Mouse (Mus musculus) liver, embryonic 12.5 days (tissue): ENCODE measurements around the gene Pfn4. TPM values are rescaled to one million over a fixed set of nuclear protein-coding genes. Genes with fewer than 3 reads are reported as not detected.
"Not testable (repeated sequence)": the region's sequence is repeated elsewhere in the genome, so short reads cannot be mapped to it uniquely, and the experiment has no call there.

Experiments
- ATAC-seq: fragments of 200-750 bp; cut with Nextera tagmentation; 2 replicates; pipeline ENCODE4 v1.8.0; 2017; ENCODE audit warnings: moderate number of reproducible peaks, mild to moderate bottlenecking, moderate library complexity
- H3K27ac ChIP-seq: fragments of 300-500 bp; sonication (generic); 2 replicates; pipeline ENCODE4 v1.5.1; 2016; ENCODE audit warnings: mild to moderate bottlenecking
- H3K27me3 ChIP-seq: fragments of 300-500 bp; sonication (generic); replicated peaks from 2 replicates; pipeline ENCODE4 v1.6.1; 2016; ENCODE audit warnings: mild to moderate bottlenecking, moderate library complexity
- H3K36me3 ChIP-seq: fragments of 300-500 bp; sonication (generic); 2 replicates; pipeline ENCODE4 v1.6.1; 2016; ENCODE audit warnings: mild to moderate bottlenecking, moderate library complexity
- H3K4me1 ChIP-seq: fragments of 300-500 bp; sonication (generic); 2 replicates; pipeline ENCODE4 v1.6.1; 2016
- H3K4me2 ChIP-seq: fragments of 300-500 bp; sonication (generic); 2 replicates; pipeline ENCODE4 v1.6.1; 2016; ENCODE audit warnings: mild to moderate bottlenecking, moderate library complexity
- H3K4me3 ChIP-seq: fragments of 300-500 bp; sonication (generic); 2 replicates; pipeline ENCODE4 v1.5.1; 2016; ENCODE audit warnings: mild to moderate bottlenecking, moderate library complexity
- H3K9ac ChIP-seq: fragments of 300-500 bp; sonication (generic); 2 replicates; pipeline ENCODE4 v1.6.1; 2016; ENCODE audit warnings: mild to moderate bottlenecking, moderate library complexity
- H3K9me3 ChIP-seq: fragments of 300-500 bp; sonication (generic); replicated peaks from 2 replicates; pipeline ENCODE4 v1.6.1; 2016; ENCODE audit warnings: mild to moderate bottlenecking, moderate library complexity
- WGBS: fragments of 180-500 bp; shearing (Covaris S2); methylation state at CpG from one replicate; pipeline ENCODE4 v1.1.7; 2016; ENCODE audit not compliant: insufficient replicate concordance; 5-methylcytosine and 5-hydroxymethylcytosine counted together
- polyA plus RNA-seq: library from polyadenylated mRNA; unstranded; fragments of >200 nt; fragmentation: Nextera tagmentation; extraction: Ambion mirVana; gene quantifications from 2 replicates; pipeline ENCODE4 v1.2.1, GENCODE M21; 2016

Pfn4 gene
- polyA plus RNA-seq: 1.7 and 1.8 TPM in 2 replicates

DNA sequence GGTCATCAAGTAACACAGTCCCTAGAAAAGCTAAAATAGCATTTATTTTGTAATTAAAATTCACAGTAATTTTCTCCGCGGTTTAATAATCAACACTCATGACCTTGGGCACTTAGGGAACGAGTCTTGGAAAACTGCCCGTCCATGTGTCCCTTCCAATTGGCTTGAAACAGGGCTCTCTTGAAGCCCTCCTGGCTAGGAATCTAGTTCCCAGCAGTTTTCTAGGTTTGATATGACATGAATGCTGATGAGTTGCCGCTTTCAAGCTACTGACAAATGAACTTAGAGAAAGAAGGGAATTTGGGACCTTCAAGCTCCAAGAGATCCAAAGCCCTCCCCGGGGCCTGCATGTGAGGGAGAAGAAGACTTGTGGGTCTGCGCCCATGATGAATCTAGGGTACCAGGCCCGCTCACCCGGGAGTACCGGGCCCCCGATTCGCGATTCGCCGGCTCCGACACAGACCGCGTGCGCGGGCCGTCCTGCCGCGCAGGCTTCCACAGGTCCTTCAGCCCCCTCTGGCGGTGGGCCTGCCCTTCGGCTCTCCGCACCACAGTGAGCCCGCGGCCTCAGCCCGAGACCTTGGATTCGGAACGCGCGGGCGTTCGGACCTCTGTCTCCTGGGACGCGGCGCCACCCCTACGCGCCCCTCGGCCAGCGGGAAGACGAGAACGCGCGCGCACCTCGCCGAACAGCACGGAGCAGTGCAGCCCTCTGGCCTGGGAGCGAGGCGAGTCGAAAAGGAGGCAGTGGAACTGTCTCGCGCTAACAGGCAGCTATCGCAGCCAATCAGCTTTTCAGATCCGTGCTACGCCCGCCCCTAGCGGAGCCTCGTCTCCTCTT lies at the start of gene Pfn4, which contains the start of gene Fam228b:
Gene Pfn4, plus strand, starts transcription at position 531 of the 841 bp plus-strand sequence.
Gene Fam228b, minus strand, starts transcription at position 776 of the 841 bp plus-strand sequence.
- peak within 1 kb of the TSS; percentile 73 for H3K4me3 ChIP-seq
- H3K4me2 ChIP-seq: peak within 1 kb of the TSS; percentile 73
- ATAC-seq: peak; percentile 98
- no peaks in the 10 kb centered on the region for H3K27me3 ChIP-seq
- H3K4me1 ChIP-seq: peaks cover 10% of the 10 kb centered on the region
- H3K9me3 ChIP-seq: no peaks in the 10 kb centered on the region
- WGBS: 3% methylated on average over 61 of the region's 61 CpGs
- peak within 1 kb of the TSS; percentile 85 for H3K9ac ChIP-seq
- no peaks in the 10 kb centered on the region for H3K36me3 ChIP-seq
- peak within 1 kb of the TSS; percentile 84 for H3K27ac ChIP-seq

DNA sequence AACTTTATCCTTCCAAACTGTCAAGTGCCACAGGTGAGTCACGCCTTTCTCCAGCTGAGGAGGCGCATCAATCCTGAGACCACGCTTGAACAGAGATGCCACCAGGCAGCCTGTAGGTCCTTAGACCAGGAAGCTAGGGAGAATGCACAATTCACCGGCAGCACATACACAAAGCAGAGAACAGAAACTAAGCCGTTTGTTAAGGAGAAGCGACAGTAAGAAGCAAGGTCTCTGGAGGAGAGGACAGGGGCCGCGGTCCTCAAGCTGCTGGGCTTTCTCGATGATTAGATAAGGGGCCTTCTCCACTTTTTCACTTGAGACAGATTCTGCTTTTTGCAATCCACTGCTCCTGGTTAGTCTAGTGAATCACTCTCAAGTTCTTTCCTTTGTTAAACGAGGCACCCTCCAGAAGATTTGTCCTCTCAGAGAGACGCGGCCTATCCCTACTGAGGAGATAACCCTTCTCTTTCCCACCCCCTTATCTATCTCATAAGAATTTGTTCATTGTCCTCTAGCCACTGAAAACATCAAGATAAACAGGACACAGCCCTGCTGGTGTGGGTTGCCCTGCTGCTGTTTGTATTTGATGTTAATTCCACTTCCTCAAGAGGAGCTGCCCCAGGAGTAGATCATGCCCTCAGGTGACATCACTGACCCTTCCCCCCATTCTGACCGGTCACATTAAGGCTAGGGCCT lies 49.6 kb upstream of the Pfn4 start:
- WGBS: 23% methylated on average over 13 of the region's 13 CpGs
- peak overlapping the region; percentile 45 for H3K9ac ChIP-seq
- peak; percentile 10 for ATAC-seq
- H3K27ac ChIP-seq: peak overlapping the region; percentile 76
- H3K36me3 ChIP-seq: no peaks in the 10 kb centered on the region
- 0 out of 2 replicates have a peak, but pooled peaks cover 3% of the 10 kb centered on the region for H3K27me3 ChIP-seq
- no peaks in the 10 kb centered on the region for H3K9me3 ChIP-seq
- H3K4me2 ChIP-seq: peak overlapping the region; percentile 66
- H3K4me3 ChIP-seq: peak overlapping the region; percentile 46
- peaks cover 65% of the 10 kb centered on the region for H3K4me1 ChIP-seq

DNA sequence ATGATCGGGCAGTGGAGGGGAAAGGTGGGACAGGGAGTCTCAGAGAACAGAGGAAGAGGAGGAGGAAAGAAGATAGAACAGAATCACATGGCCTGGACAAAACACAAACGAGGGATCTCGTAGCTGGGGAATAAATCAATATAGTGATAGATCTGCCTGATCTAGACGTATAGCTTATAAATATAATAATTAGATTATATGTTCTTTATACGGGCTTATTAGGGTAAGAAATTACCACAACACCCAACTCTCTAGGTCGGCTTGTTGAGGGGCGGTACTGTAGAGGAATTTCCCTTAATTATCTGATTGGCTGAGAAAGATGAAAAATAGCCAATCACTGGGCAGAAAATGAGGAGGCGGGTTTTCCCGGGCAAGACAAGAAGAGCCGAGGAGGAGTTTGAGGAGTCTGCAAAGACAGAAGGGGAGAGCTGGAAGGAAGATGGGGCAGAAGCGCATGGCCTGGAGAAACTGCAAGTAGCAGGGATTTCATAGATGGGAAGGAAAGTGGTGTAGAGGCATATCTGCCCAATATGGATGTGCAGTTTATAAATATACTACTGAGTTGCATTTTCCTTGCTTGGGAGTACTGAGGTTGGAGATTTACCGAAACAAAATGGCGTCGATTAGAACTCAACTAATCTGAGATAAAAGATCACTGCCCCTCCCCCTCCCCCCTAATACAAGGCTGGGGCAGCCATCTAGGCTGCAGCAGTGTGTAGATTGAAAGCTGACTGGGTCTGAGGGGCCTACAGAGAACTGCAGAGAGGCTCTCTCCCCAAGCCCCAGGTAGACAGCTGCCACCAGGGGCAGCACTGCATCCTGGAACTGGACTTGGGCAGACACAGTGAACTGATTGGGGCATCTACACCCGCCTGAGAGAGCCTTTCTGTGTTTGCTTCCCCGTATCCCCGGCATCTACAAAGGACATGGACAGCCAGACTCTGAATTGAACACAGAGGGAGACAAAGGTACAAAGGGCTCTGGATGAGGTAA lies 48.8 kb upstream of the Pfn4 start:
- H3K9ac ChIP-seq: peak overlapping the region; percentile 45
- 0 out of 2 replicates have a peak, but pooled peaks cover 3% of the 10 kb centered on the region for H3K27me3 ChIP-seq
- peak overlapping the region; percentile 46 for H3K4me3 ChIP-seq
- peak overlapping the region; percentile 76 for H3K27ac ChIP-seq
- no peaks in the 10 kb centered on the region for H3K9me3 ChIP-seq
- peak; percentile 74 for ATAC-seq
- no peaks in the 10 kb centered on the region for H3K36me3 ChIP-seq
- peaks cover 56% of the 10 kb centered on the region for H3K4me1 ChIP-seq
- WGBS: 43% methylated on average over 17 of the region's 17 CpGs
- H3K4me2 ChIP-seq: peak overlapping the region; percentile 66

DNA sequence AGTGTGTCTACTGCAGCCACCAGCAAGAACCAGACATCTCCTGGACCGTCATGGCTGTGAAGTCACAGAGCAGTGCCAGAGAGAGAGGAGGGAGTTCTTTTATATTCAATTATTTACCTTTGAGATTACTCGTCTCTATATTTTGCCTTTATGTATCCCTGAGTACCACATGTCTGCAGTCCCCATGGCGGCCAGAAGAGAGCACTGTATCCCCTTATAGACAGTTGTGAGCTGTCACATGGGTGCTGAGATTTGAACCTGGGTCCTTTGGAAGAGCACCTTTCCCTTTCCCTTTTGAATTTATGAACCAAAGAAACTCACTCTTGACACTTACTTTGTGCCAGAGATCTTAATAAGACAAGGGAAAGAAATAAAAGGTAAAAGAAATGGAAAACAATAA lies 39.7 kb upstream of the Pfn4 start:
- no peaks in the 10 kb centered on the region for H3K4me1 ChIP-seq
- WGBS: 77% methylated on average over 3 of the region's 3 CpGs
- no peak for ATAC-seq
- H3K36me3 ChIP-seq: no peaks in the 10 kb centered on the region
- H3K27ac ChIP-seq: no peak overlapping the region
- no peaks in the 10 kb centered on the region for H3K9me3 ChIP-seq
- H3K9ac ChIP-seq: no peak overlapping the region
- H3K4me3 ChIP-seq: no peak overlapping the region
- H3K27me3 ChIP-seq: 0 out of 2 replicates have a peak, but pooled peaks cover 6% of the 10 kb centered on the region
- no peak overlapping the region for H3K4me2 ChIP-seq

DNA sequence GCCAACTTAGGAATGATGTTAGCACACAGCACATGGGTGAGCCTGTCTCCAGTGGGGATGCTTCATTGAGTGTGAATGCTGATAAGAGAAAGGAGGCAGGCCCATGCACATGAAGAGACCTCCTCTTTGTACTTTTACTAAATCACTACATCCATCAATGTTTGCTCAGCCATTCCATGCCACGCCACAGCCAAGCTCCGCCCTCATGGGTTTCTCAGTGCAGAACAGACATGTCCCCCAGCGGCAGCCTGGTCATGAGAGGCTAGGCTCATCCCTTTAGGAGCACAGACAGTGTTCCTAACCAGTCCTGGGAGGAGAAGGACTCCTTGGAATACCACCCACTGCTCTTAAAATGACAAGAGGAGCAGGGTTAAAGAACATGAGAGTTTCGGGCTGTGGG lies 37.2 kb upstream of the Pfn4 start:
- WGBS: 72% methylated on average over 4 of the region's 4 CpGs
- H3K36me3 ChIP-seq: no peaks in the 10 kb centered on the region
- ATAC-seq: no peak

DNA sequence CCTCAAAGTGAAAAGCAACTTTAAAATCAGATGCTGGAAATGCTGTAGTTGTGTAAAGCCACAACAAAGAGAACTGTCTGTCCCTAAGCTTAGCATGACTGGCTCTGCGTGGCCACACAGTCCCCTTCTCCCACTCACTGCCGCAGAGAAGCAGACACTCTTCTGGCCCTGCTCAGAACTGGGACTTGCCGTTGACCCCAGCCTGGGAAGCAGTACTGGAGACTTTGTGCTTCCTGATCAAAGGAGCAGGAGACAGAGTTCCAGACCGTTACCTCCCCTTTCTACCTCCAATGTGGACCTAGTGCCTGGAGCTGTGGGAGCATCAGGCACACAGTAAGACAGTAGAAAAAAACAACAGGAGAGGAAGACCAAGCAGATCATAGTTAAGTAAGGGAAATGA lies 36.5 kb upstream of the Pfn4 start:
- H3K4me2 ChIP-seq: no peak overlapping the region
- 65% methylated on average over 4 of the region's 4 CpGs for WGBS
- no peak overlapping the region for H3K9ac ChIP-seq
- H3K27me3 ChIP-seq: peaks cover 11% of the 10 kb centered on the region; the same call in 1 of the 2 replicates
- H3K4me1 ChIP-seq: no peaks in the 10 kb centered on the region
- H3K4me3 ChIP-seq: no peak overlapping the region
- no peak for ATAC-seq
- H3K27ac ChIP-seq: no peak overlapping the region
- no peaks in the 10 kb centered on the region for H3K9me3 ChIP-seq
- H3K36me3 ChIP-seq: no peaks in the 10 kb centered on the region

More for the DNA sequence above, 37.2 kb upstream of the Pfn4 start:
- H3K4me1 ChIP-seq: no peaks in the 10 kb centered on the region
- no peak overlapping the region for H3K27ac ChIP-seq
- H3K27me3 ChIP-seq: peaks cover 11% of the 10 kb centered on the region; the same call in 1 of the 2 replicates
- no peaks in the 10 kb centered on the region for H3K9me3 ChIP-seq
- H3K4me3 ChIP-seq: no peak overlapping the region
- no peak overlapping the region for H3K4me2 ChIP-seq
- no peak overlapping the region for H3K9ac ChIP-seq

DNA sequence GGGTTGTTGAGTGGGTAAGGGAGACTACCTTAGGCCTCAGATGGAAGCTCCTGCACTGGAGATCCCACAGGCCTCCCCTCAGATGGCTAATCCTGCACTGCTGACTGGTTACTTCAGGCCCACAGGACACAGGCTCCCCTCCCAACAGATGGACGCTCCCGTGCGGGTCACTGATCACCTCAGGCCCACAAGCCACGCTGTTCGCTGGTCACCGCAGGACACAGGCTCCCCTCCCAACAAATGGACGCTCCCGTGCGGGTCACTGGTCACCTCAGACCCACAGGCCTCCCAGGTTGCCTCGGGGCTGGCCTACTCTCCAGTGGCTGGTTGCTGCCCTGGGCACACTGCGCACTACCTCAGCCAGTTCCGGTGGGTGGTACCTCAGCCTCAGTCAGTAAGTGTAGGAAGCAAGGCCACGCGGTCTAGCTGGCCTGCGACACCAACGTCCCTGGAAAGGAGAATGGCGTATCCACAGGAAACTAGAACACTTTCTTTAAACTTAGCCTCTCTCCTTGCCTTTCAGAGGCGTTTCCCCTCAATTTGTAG lies 30.7 kb upstream of the Pfn4 start, which contains the start of gene Fam228a:
Gene Fam228a, minus strand, starts transcription at position 400 of the 546 bp plus-strand sequence.
- 87% methylated on average over 18 of the region's 18 CpGs for WGBS
- no peaks in the 10 kb centered on the region for H3K36me3 ChIP-seq

DNA sequence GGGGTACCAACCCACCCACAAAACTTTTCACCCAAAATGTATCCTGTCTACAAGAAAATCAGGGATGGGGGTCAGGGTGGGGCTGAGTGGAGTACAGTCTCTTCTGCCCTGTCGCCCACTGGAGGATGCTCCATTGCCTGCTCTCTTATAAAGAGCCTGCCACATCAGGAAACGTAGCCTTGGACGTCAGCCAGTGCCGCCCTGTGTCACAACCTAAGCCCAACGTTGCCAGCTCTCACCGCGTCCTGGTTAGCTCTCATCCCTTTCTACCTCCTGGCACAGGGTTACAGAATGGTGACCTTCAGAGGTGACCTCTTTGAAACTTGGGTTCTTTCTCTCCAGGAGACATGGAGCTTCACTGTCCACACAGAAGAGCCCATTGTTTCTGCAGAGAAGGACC lies 28.0 kb upstream of the Pfn4 start:
- H3K27ac ChIP-seq: no peak overlapping the region
- no peak overlapping the region for H3K4me3 ChIP-seq
- H3K27me3 ChIP-seq: no peaks in the 10 kb centered on the region
- no peaks in the 10 kb centered on the region for H3K4me1 ChIP-seq
- ATAC-seq: no peak
- no peak overlapping the region for H3K4me2 ChIP-seq
- 71% methylated on average over 7 of the region's 7 CpGs for WGBS
- no peaks in the 10 kb centered on the region for H3K9me3 ChIP-seq
- H3K36me3 ChIP-seq: no peaks in the 10 kb centered on the region
- H3K9ac ChIP-seq: no peak overlapping the region

More for the DNA sequence above, 30.7 kb upstream of the Pfn4 start, which contains the start of gene Fam228a:
- no peak within 1 kb of the TSS for H3K27ac ChIP-seq
- no peak within 1 kb of the TSS for H3K4me3 ChIP-seq
- H3K27me3 ChIP-seq: peaks cover 11% of the 10 kb centered on the region; the same call in 1 of the 2 replicates
- peak; percentile 15; the same call in 1 of the 2 replicates for ATAC-seq
- no peak within 1 kb of the TSS for H3K9ac ChIP-seq
- H3K4me1 ChIP-seq: no peaks in the 10 kb centered on the region
- no peak within 1 kb of the TSS for H3K4me2 ChIP-seq
- H3K9me3 ChIP-seq: no peaks in the 10 kb centered on the region

DNA sequence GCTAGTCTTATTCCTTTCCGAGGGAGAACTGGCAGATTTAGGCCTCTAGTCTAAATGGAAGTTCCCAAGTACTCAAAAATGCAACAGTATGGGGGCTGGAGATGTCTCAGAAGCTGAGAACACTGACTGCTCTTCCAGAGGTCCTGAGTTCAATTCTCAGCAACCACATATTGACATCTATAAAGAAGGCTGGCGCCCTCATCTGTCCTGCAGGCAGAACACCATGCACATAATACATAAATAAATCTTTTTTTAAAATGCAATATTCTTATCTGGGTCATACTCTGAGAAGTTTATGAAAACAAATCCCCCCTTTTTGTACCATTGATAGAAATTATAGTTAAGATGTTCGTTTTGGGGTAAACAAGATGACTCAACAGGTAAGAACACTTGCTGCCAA lies 26.6 kb upstream of the Pfn4 start:
- H3K4me1 ChIP-seq: no peaks in the 10 kb centered on the region
- no peak for ATAC-seq
- no peak overlapping the region for H3K9ac ChIP-seq
- H3K4me2 ChIP-seq: no peak overlapping the region
- no peaks in the 10 kb centered on the region for H3K9me3 ChIP-seq
- H3K27me3 ChIP-seq: no peaks in the 10 kb centered on the region
- no peak overlapping the region for H3K27ac ChIP-seq
- no peaks in the 10 kb centered on the region for H3K36me3 ChIP-seq
- 66% methylated on average over 3 of the region's 3 CpGs for WGBS
- no peak overlapping the region for H3K4me3 ChIP-seq

DNA sequence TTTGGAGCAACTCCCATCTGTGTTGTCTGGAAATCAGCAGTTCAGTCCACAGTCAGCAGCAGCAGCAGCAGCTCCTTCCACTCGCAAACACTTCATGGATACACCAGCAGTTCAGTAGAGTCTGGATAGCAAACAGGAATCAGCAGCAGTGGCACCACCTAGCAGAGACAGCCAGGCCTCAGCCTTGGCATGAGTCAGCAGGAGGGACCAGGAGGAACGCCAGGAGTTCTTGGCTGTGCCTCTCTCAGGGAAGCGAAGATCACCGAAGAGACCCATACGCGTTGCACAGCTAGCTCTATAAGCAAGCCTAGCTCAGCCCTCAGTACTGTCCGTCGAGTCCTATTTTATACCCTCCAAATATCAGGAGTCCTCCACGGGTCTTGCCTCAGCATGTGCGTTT lies 24.3 kb upstream of the Pfn4 start:
- H3K4me1 ChIP-seq: no peaks in the 10 kb centered on the region
- ATAC-seq: no peak
- no peak overlapping the region for H3K9ac ChIP-seq
- 85% methylated on average over 10 of the region's 10 CpGs for WGBS
- H3K9me3 ChIP-seq: no peaks in the 10 kb centered on the region
- H3K27me3 ChIP-seq: no peaks in the 10 kb centered on the region
- no peak overlapping the region for H3K4me3 ChIP-seq
- H3K36me3 ChIP-seq: no peaks in the 10 kb centered on the region
- no peak overlapping the region for H3K4me2 ChIP-seq
- no peak overlapping the region for H3K27ac ChIP-seq

DNA sequence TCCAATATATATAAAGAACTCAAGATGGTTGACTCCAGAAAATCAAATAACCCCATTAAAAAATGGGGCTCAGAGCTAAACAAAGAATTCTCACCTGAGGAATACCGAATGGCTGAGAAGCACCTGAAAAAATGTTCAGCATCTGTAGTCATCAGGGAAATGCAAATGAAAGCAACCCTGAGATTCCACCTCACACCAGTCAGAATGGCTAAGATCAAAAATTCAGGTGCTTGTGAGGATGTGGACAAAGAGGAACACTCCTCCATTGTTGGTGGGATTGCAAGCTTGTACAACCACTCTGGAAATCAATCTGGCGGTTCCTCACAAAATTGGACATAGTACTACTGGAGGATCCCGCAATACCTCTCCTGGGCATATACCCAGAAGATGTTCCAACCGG lies 14.4 kb upstream of the Pfn4 start:
- not testable (repeated sequence) for H3K27ac ChIP-seq, H3K4me3 ChIP-seq, H3K4me2 ChIP-seq, H3K9me3 ChIP-seq, H3K36me3 ChIP-seq, H3K4me1 ChIP-seq, H3K27me3 ChIP-seq, H3K9ac ChIP-seq, ATAC-seq
- WGBS: 78% methylated on average over 4 of the region's 4 CpGs
